Mouse (Mus musculus) liver, embryonic 14.5 days (tissue): Measurements from ENCODE around the gene Anxa8.

Experiments used
- CTCF ChIP-seq: IDR thresholded peaks from 2 replicates; pipeline ENCODE4 v1.5.1; 2016; ENCODE audit warnings: antibody characterized with exemption, low read depth, control low read depth
- EP300 ChIP-seq: IDR thresholded peaks from 2 replicates; pipeline ENCODE4 v1.6.1; 2016; ENCODE audit warnings: antibody characterized with exemption, low read depth

DNA sequence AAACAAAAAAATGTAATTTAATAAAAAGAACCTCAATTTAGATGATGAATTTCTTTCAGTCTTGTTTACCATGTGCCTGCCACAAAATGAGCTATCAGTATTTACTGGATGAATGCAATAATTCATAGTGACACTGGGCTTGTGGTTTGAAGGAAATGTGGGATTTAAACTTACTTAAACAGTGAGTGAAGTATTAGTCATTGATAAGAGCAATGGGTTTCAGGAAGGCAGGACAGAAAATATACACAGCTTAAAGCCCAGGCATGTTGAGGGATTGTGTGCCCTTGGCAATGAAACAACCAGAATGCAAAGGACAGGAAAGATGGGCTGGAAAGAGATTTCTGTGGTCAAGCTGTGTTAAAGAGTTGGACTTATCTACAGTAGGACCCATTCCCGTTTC lies 56.5 kb downstream of the Anxa8 start:
- TF ChIP-seq CTCF (no peak), EP300 (no peak)
